Mouse (Mus musculus): Measurements from ENCODE around the gene Drap1.

Drap1 gene

GRCm38 (mm10) chr19:5424782-5425741 is at the start of gene Drap1, which contains the start of gene AI837181:
Drap1 (minus strand) TSS chr19:5424979.
AI837181 (plus strand) TSS chr19:5425144.
- 1% methylated on average over 86 of the region's 87 CpGs for WGBS

- WGBS: 6% methylated on average over 22 of the region's 22 CpGs
Observed at GRCm38 (mm10) chr19:5473720-5474119, 48.9 kb upstream of the Drap1 start, which contains the start of gene Efemp2. Efemp2 (plus strand) TSS chr19:5473954.

GRCm38 (mm10) chr19:5472857-5473256 is 48.1 kb upstream of the Drap1 start:
- WGBS: 80% methylated on average over 3 of the region's 3 CpGs

- WGBS: 54% methylated on average over 5 of the region's 5 CpGs
Observed at GRCm38 (mm10) chr19:5471846-5472245, 47.1 kb upstream of the Drap1 start.

GRCm38 (mm10) chr19:5468374-5468773 is 43.6 kb upstream of the Drap1 start, which contains the start of gene Ctsw:
Ctsw (minus strand) TSS chr19:5468507.
- WGBS: 48% methylated on average over 5 of the region's 5 CpGs

GRCm38 (mm10) chr19:5466916-5467500 is 42.2 kb upstream of the Drap1 start:
- WGBS: 74% methylated on average over 6 of the region's 6 CpGs

- 93% methylated on average over 8 of the region's 8 CpGs for WGBS
Observed at GRCm38 (mm10) chr19:5465037-5465436, 40.3 kb upstream of the Drap1 start.

GRCm38 (mm10) chr19:5463791-5464562 is 39.2 kb upstream of the Drap1 start:
- WGBS: 28% methylated on average over 15 of the region's 15 CpGs

- 91% methylated on average over 9 of the region's 9 CpGs for WGBS
Observed at GRCm38 (mm10) chr19:5463212-5463611, 38.4 kb upstream of the Drap1 start.

- WGBS: 86% methylated on average over 6 of the region's 6 CpGs
Observed at GRCm38 (mm10) chr19:5461411-5461810, 36.6 kb upstream of the Drap1 start.

- under 1% methylated on average over 32 of the region's 32 CpGs for WGBS
Observed at GRCm38 (mm10) chr19:5460465-5460911, 35.7 kb upstream of the Drap1 start, which contains the start of gene Fibp. Fibp (plus strand) TSS chr19:5460615.

- WGBS: 13% methylated on average over 3 of the region's 3 CpGs
Observed at GRCm38 (mm10) chr19:5459896-5460295, 35.1 kb upstream of the Drap1 start.

GRCm38 (mm10) chr19:5459019-5459418 is 34.2 kb upstream of the Drap1 start:
- 31% methylated on average over 7 of the region's 7 CpGs for WGBS

GRCm38 (mm10) chr19:5457746-5458442 is 33.1 kb upstream of the Drap1 start, which contains the start of gene Ccdc85b:
Ccdc85b (minus strand) TSS chr19:5457894.
- WGBS: 9% methylated on average over 14 of the region's 14 CpGs

- WGBS: 1% methylated on average over 70 of the region's 70 CpGs
Observed at GRCm38 (mm10) chr19:5456922-5457745, 32.4 kb upstream of the Drap1 start.

- 2% methylated on average over 26 of the region's 26 CpGs for WGBS
Observed at GRCm38 (mm10) chr19:5456241-5456921, 31.6 kb upstream of the Drap1 start.

- 12% methylated on average over 8 of the region's 8 CpGs for WGBS
Observed at GRCm38 (mm10) chr19:5455568-5455967, 30.8 kb upstream of the Drap1 start.

- 54% methylated on average over 12 of the region's 12 CpGs for WGBS
Observed at GRCm38 (mm10) chr19:5455037-5455436, 30.3 kb upstream of the Drap1 start.

GRCm38 (mm10) chr19:5451766-5452165 is 27.0 kb upstream of the Drap1 start:
- WGBS: 51% methylated on average over 6 of the region's 6 CpGs

GRCm38 (mm10) chr19:5449673-5450072 is 24.9 kb upstream of the Drap1 start:
- 84% methylated on average over 3 of the region's 3 CpGs for WGBS
